Mouse (Mus musculus): Measurements from ENCODE around the gene Bola1.

- TF ChIP-seq CTCF (IDR thresholded peaks at IDR 0.05; ENCODE audit: borderline replicate concordance, insufficient read depth, low read length) = no peak
- no peak for TF ChIP-seq POLR2A (IDR thresholded peaks at IDR 0.05; ENCODE audit: low read depth, low read length)
These were observed 21.3 kb upstream of the Bola1 start for GRCm38 (mm10) chr3:96240799-96241197.

Data from embryonic fibroblast, embryonic 13.5 days (primary cell).